Mouse (Mus musculus) heart, embryonic 13.5 days (tissue): ENCODE measurements at regions not wholly inside any gene's neighbourhood (a gene's known extent, or its start where the extent isn't known, plus 50 kb on each side); places are given as distances from the start of the nearest gene placed in this dataset.

ENCODE experiments used
- ATAC-seq: fragments of 200-750 bp; cut with Nextera tagmentation; 2 replicates; pipeline ENCODE4 v1.8.0; 2017; ENCODE audit warnings: moderate TSS enrichment; ENCODE audit not compliant: insufficient number of reproducible peaks, low FRiP score, low TSS enrichment; ENCODE audit errors: extremely low read depth
- H3K27ac ChIP-seq: fragments of 300-500 bp; sonication (generic); replicated peaks from 2 replicates; pipeline ENCODE4 v1.5.1; 2015; ENCODE audit warnings: moderate library complexity, mild to moderate bottlenecking, inconsistent platforms
- H3K27me3 ChIP-seq: fragments of 300-500 bp; sonication (generic); replicated peaks from 2 replicates; pipeline ENCODE4 v1.6.1; 2015; ENCODE audit warnings: mild to moderate bottlenecking, inconsistent platforms
- H3K36me3 ChIP-seq: fragments of 300-500 bp; sonication (generic); 2 replicates; pipeline ENCODE4 v1.6.1; 2015; ENCODE audit warnings: mild to moderate bottlenecking, inconsistent platforms
- H3K4me1 ChIP-seq: fragments of 300-500 bp; sonication (generic); 2 replicates; pipeline ENCODE4 v1.6.1; 2015; ENCODE audit warnings: inconsistent platforms
- H3K4me2 ChIP-seq: fragments of 300-500 bp; sonication (generic); 2 replicates; pipeline ENCODE4 v1.6.1; 2015; ENCODE audit warnings: inconsistent platforms, mild to moderate bottlenecking, moderate library complexity
- H3K4me3 ChIP-seq: fragments of 300-500 bp; sonication (generic); 2 replicates; pipeline ENCODE4 v1.5.1; 2015; ENCODE audit warnings: moderate library complexity, mild to moderate bottlenecking, inconsistent platforms
- H3K9ac ChIP-seq: fragments of 300-500 bp; sonication (generic); 2 replicates; pipeline ENCODE4 v1.6.1; 2015; ENCODE audit warnings: inconsistent platforms, mild to moderate bottlenecking, moderate library complexity
- H3K9me3 ChIP-seq: fragments of 300-500 bp; sonication (generic); 2 replicates; pipeline ENCODE4 v1.6.1; 2016; ENCODE audit warnings: inconsistent platforms
- WGBS: fragments of 180-500 bp; shearing (Covaris S2); methylation state at CpG from one replicate; pipeline ENCODE4 v1.1.7; 2015; ENCODE audit warnings: mixed read lengths; 5-methylcytosine and 5-hydroxymethylcytosine counted together

DNA sequence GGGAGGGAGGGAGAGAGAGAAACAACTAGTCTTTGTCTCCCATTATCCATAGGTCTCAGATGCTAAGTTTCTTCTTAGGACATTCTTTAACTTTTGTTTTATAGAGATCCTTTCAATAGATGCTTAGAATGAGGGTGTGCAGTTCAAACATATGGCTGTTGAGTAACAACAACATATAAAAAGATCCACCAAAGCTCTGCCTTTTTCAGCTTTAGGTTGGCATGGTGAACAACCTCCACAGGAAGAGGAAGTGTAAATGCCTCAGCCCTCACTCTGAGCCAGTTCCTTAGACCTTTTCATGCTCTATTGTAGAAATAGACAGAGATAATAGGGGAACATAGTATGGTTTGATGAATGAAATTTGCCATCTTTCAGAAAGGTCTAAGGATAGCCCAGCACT is 326.0 kb downstream of the Fam84a start:
- H3K9me3 ChIP-seq = no peaks in the 10 kb centered on the region
- H3K27ac ChIP-seq = no peak overlapping the region
- H3K4me2 ChIP-seq = no peak overlapping the region
- H3K27me3 ChIP-seq = no peaks in the 10 kb centered on the region
- no peak overlapping the region for H3K9ac ChIP-seq
- no peak for ATAC-seq
- no peaks in the 10 kb centered on the region for H3K4me1 ChIP-seq
- no peak overlapping the region for H3K4me3 ChIP-seq
- H3K36me3 ChIP-seq = no peaks in the 10 kb centered on the region

GRCm38 (mm10) chr12:13815500-13815899 is 336.4 kb downstream of the Fam84a start:
- H3K9me3 ChIP-seq = no peaks in the 10 kb centered on the region
- ATAC-seq = no peak
- no peaks in the 10 kb centered on the region for H3K36me3 ChIP-seq
- no peak overlapping the region for H3K4me2 ChIP-seq
- H3K4me1 ChIP-seq = no peaks in the 10 kb centered on the region
- 37% methylated on average over 2 of the region's 2 CpGs for WGBS
- no peak overlapping the region for H3K27ac ChIP-seq
- no peaks in the 10 kb centered on the region for H3K27me3 ChIP-seq
- H3K4me3 ChIP-seq = no peak overlapping the region
- no peak overlapping the region for H3K9ac ChIP-seq

GRCm38 (mm10) chr12:13810155-13810515 is 341.7 kb downstream of the Fam84a start:
- H3K4me3 ChIP-seq = no peak overlapping the region
- H3K4me2 ChIP-seq = no peak overlapping the region
- H3K36me3 ChIP-seq = no peaks in the 10 kb centered on the region
- no peak overlapping the region for H3K9ac ChIP-seq
- peaks cover 11% of the 10 kb centered on the region for H3K4me1 ChIP-seq
- H3K27ac ChIP-seq = no peak overlapping the region
- 86% methylated on average over 2 of the region's 2 CpGs for WGBS
- ATAC-seq = no peak
- no peaks in the 10 kb centered on the region for H3K9me3 ChIP-seq
- no peaks in the 10 kb centered on the region for H3K27me3 ChIP-seq

GRCm38 (mm10) chr12:13809291-13810154 is 342.3 kb downstream of the Fam84a start:
- Histone ChIP-seq H3K36me3 (no peaks in the 10 kb centered on the region), H3K9me3 (no peaks in the 10 kb centered on the region), H3K4me3 (no peak overlapping the region), H3K27me3 (no peaks in the 10 kb centered on the region), H3K9ac (no peak overlapping the region), H3K27ac (no peak overlapping the region), H3K4me1 (peaks cover 11% of the 10 kb centered on the region), H3K4me2 (no peak overlapping the region)
- 42% methylated on average over 6 of the region's 6 CpGs for WGBS
- no peak for ATAC-seq

GRCm38 (mm10) chr12:13779752-13780151 is 372.1 kb downstream of the Fam84a start:
- Histone ChIP-seq H3K27me3 (no peaks in the 10 kb centered on the region), H3K9me3 (no peaks in the 10 kb centered on the region), H3K36me3 (no peaks in the 10 kb centered on the region), H3K4me1 (no peaks in the 10 kb centered on the region), H3K4me3 (no peak overlapping the region), H3K27ac (no peak overlapping the region), H3K4me2 (no peak overlapping the region), H3K9ac (no peak overlapping the region)
- 82% methylated on average over 2 of the region's 2 CpGs for WGBS
- ATAC-seq = no peak

DNA sequence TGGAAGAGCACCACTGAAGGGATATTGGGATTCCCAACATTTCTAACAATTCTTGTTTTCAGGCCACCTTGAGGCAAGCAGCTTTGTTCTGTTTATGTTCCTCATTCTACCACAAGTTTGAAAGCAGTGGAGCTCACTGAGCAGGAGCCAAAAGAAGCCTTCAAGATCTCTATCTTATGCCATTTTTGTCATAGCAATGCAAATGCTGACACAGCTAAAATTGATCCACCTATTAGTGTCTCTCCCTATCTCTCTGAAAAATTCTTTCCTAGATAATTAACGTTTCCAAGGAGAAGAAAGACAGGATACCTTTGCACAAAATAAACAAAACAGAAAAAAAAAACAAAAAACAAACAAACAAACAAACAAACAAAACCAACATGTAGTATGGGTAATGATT is 375.2 kb downstream of the Fam84a start:
- Histone ChIP-seq H3K4me3 (no peak overlapping the region), H3K36me3 (no peaks in the 10 kb centered on the region), H3K27ac (no peak overlapping the region), H3K9ac (no peak overlapping the region), H3K4me2 (no peak overlapping the region), H3K27me3 (no peaks in the 10 kb centered on the region), H3K9me3 (no peaks in the 10 kb centered on the region), H3K4me1 (no peaks in the 10 kb centered on the region)
- no peak for ATAC-seq
- 66% methylated on average over 1 of the region's 1 CpGs for WGBS

- H3K9me3 ChIP-seq = no peaks in the 10 kb centered on the region
- 75% methylated on average over 2 of the region's 2 CpGs for WGBS
- no peak overlapping the region for H3K27ac ChIP-seq
- H3K27me3 ChIP-seq = no peaks in the 10 kb centered on the region
- H3K4me2 ChIP-seq = no peak overlapping the region
- no peak overlapping the region for H3K4me3 ChIP-seq
- H3K36me3 ChIP-seq = no peaks in the 10 kb centered on the region
- H3K4me1 ChIP-seq = no peaks in the 10 kb centered on the region
- no peak overlapping the region for H3K9ac ChIP-seq
- no peak for ATAC-seq
Measured at GRCm38 (mm10) chr12:13769696-13770095, 382.2 kb downstream of the Fam84a start.

DNA sequence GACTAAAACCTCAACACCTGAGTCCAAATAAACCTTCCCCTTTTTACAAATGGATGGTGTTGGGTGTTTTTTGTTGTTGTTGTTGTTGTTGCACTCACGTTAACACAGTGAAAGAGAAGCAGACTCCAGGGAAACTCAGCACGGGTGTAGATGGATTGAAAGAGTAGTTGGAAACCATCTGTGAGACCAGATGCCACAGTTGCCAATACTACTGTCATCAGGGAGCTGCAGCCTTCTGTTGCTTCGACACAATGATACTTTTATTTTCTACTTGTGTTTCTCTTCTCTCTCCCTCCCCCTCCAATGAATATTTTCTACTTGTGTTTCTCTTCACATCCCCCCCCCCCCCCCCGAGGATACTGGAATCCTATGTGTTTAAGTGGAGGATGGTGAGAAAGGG is 382.7 kb downstream of the Fam84a start:
- Histone ChIP-seq H3K27me3 (no peaks in the 10 kb centered on the region), H3K9me3 (no peaks in the 10 kb centered on the region), H3K27ac (no peak overlapping the region), H3K4me2 (no peak overlapping the region), H3K4me1 (no peaks in the 10 kb centered on the region), H3K4me3 (no peak overlapping the region), H3K36me3 (no peaks in the 10 kb centered on the region), H3K9ac (no peak overlapping the region)
- no peak for ATAC-seq
- 72% methylated on average over 4 of the region's 4 CpGs for WGBS

- no peak for ATAC-seq
- Histone ChIP-seq H3K4me1 (no peaks in the 10 kb centered on the region), H3K27me3 (no peaks in the 10 kb centered on the region), H3K27ac (no peak overlapping the region), H3K9me3 (no peaks in the 10 kb centered on the region), H3K4me3 (no peak overlapping the region), H3K36me3 (no peaks in the 10 kb centered on the region), H3K4me2 (no peak overlapping the region), H3K9ac (no peak overlapping the region)
- 79% methylated on average over 3 of the region's 3 CpGs for WGBS
Measured at GRCm38 (mm10) chr12:13766486-13766885, 385.4 kb downstream of the Fam84a start.

GRCm38 (mm10) chr12:13753878-13754277 is 398.0 kb downstream of the Fam84a start:
- Histone ChIP-seq H3K4me2 (no peak overlapping the region), H3K4me1 (no peaks in the 10 kb centered on the region), H3K27ac (no peak overlapping the region), H3K4me3 (no peak overlapping the region), H3K36me3 (no peaks in the 10 kb centered on the region), H3K27me3 (no peaks in the 10 kb centered on the region), H3K9ac (no peak overlapping the region), H3K9me3 (no peaks in the 10 kb centered on the region)
- ATAC-seq = no peak
- 64% methylated on average over 2 of the region's 2 CpGs for WGBS

- no peak overlapping the region for H3K4me3 ChIP-seq
- 58% methylated on average over 2 of the region's 2 CpGs for WGBS
- H3K27me3 ChIP-seq = no peaks in the 10 kb centered on the region
- H3K36me3 ChIP-seq = no peaks in the 10 kb centered on the region
- 0 out of 2 replicates have a peak, but pooled peaks cover 4% of the 10 kb centered on the region for H3K4me1 ChIP-seq
- ATAC-seq = no peak
- H3K9me3 ChIP-seq = no peaks in the 10 kb centered on the region
- H3K4me2 ChIP-seq = no peak overlapping the region
- no peak overlapping the region for H3K9ac ChIP-seq
- no peak overlapping the region for H3K27ac ChIP-seq
Measured at GRCm38 (mm10) chr12:13744323-13744931, 407.4 kb downstream of the Fam84a start.
